Mouse (Mus musculus): ENCODE results near the gene Unc119. TPM values are rescaled to one million over a fixed set of nuclear protein-coding genes. Genes with fewer than 3 reads are reported as not detected.

Unc119 gene
- polyA plus RNA-seq, 1 experiment from 2014 or later: 31.0 TPM

Other genes starting within 250 kb of the Unc119 start
- 14.1 and 16.2 TPM in 2 replicates for gene Fam222b, start 248.8 kb upstream of the Unc119 start, polyA plus RNA-seq (2015; fragmentation: Nextera tagmentation; extraction: Ambion mirVana)
- gene Traf4, start 177.9 kb upstream of the Unc119 start, polyA plus RNA-seq (2015; fragmentation: Nextera tagmentation; extraction: Ambion mirVana): 30.8 and 42.8 TPM in 2 replicates
- gene Nek8, start 166.8 kb upstream of the Unc119 start, polyA plus RNA-seq (2015; fragmentation: Nextera tagmentation; extraction: Ambion mirVana): 12.4 and 17.3 TPM in 2 replicates
- gene Tlcd1, start 166.8 kb upstream of the Unc119 start, polyA plus RNA-seq (2015; fragmentation: Nextera tagmentation; extraction: Ambion mirVana): 13.5 and 14.2 TPM in 2 replicates
- gene Rpl23a, start 159.9 kb upstream of the Unc119 start, polyA plus RNA-seq (2015; fragmentation: Nextera tagmentation; extraction: Ambion mirVana): 717 and 816 TPM in 2 replicates
- 54.5 and 72.1 TPM in 2 replicates for gene Rab34, start 155.1 kb upstream of the Unc119 start, polyA plus RNA-seq (2015; fragmentation: Nextera tagmentation; extraction: Ambion mirVana)
- gene Proca1, start 150.1 kb upstream of the Unc119 start, polyA plus RNA-seq (2015; fragmentation: Nextera tagmentation; extraction: Ambion mirVana): 2.9 and 3.0 TPM in 2 replicates
- 52.5 and 59.4 TPM in 2 replicates for gene Sdf2, start 97.7 kb upstream of the Unc119 start, polyA plus RNA-seq (2015; fragmentation: Nextera tagmentation; extraction: Ambion mirVana)
- gene Supt6, start 97.5 kb upstream of the Unc119 start, polyA plus RNA-seq (2015; fragmentation: Nextera tagmentation; extraction: Ambion mirVana): 12.9 and 18.6 TPM in 2 replicates
- 63.9 and 71.9 TPM in 2 replicates for gene 2610507B11Rik, start 81.7 kb upstream of the Unc119 start, polyA plus RNA-seq (2015; fragmentation: Nextera tagmentation; extraction: Ambion mirVana)
- 0.23 and 0.38 TPM in 2 replicates for gene BC030499, start 52.6 kb upstream of the Unc119 start, polyA plus RNA-seq (2015; fragmentation: Nextera tagmentation; extraction: Ambion mirVana)
- gene Spag5, start 42.0 kb upstream of the Unc119 start, polyA plus RNA-seq (2015; fragmentation: Nextera tagmentation; extraction: Ambion mirVana): 21.6 and 30.9 TPM in 2 replicates
- gene Aldoc, start 20.5 kb upstream of the Unc119 start, polyA plus RNA-seq (2015; fragmentation: Nextera tagmentation; extraction: Ambion mirVana): 20.6 and 28.6 TPM in 2 replicates
- gene Pigs, start 15.1 kb upstream of the Unc119 start, polyA plus RNA-seq (2015; fragmentation: Nextera tagmentation; extraction: Ambion mirVana): 46.1 and 62.4 TPM in 2 replicates
- 0.78 and 8.9 TPM in 2 replicates for gene Foxn1, start 43.1 kb downstream of the Unc119 start, polyA plus RNA-seq (2015; fragmentation: Nextera tagmentation; extraction: Ambion mirVana)
- 0.08 TPM in 1 of 2 replicates, not detected in the other for gene Slc13a2, start 78.7 kb downstream of the Unc119 start, polyA plus RNA-seq (2015; fragmentation: Nextera tagmentation; extraction: Ambion mirVana)
- 6.5 and 7.5 TPM in 2 replicates for gene Slc46a1, start 122.2 kb downstream of the Unc119 start, polyA plus RNA-seq (2015; fragmentation: Nextera tagmentation; extraction: Ambion mirVana)
- 0.15 and 0.60 TPM in 2 replicates for gene Sarm1, start 154.3 kb downstream of the Unc119 start, polyA plus RNA-seq (2015; fragmentation: Nextera tagmentation; extraction: Ambion mirVana)
- gene Vtn, start 155.6 kb downstream of the Unc119 start, polyA plus RNA-seq (2015; fragmentation: Nextera tagmentation; extraction: Ambion mirVana): 1.3 and 4.7 TPM in 2 replicates
- not detected in 2 replicates for gene Sebox, start 160.0 kb downstream of the Unc119 start, polyA plus RNA-seq (2015; fragmentation: Nextera tagmentation; extraction: Ambion mirVana)
- gene Tmem199, start 168.7 kb downstream of the Unc119 start, polyA plus RNA-seq (2015; fragmentation: Nextera tagmentation; extraction: Ambion mirVana): 36.3 and 37.8 TPM in 2 replicates
- 157 and 162 TPM in 2 replicates for gene Poldip2, start 168.7 kb downstream of the Unc119 start, polyA plus RNA-seq (2015; fragmentation: Nextera tagmentation; extraction: Ambion mirVana)
- 63.7 and 73.0 TPM in 2 replicates for gene Tnfaip1, start 192.8 kb downstream of the Unc119 start, polyA plus RNA-seq (2015; fragmentation: Nextera tagmentation; extraction: Ambion mirVana)
- gene Ift20, start 192.9 kb downstream of the Unc119 start, polyA plus RNA-seq (2015; fragmentation: Nextera tagmentation; extraction: Ambion mirVana): 97.5 and 106 TPM in 2 replicates
- gene Tmem97, start 207.3 kb downstream of the Unc119 start, polyA plus RNA-seq (2015; fragmentation: Nextera tagmentation; extraction: Ambion mirVana): 43.8 and 48.7 TPM in 2 replicates

Measured in heart, embryonic 15.5 days (tissue).